Mouse (Mus musculus): ENCODE results near the gene B3gnt6. TPM values are rescaled to one million over a fixed set of nuclear protein-coding genes. Genes with fewer than 3 reads are reported as not detected.

The B3gnt6 gene
- polyA plus RNA-seq, 1 experiment = not detected

DNA sequence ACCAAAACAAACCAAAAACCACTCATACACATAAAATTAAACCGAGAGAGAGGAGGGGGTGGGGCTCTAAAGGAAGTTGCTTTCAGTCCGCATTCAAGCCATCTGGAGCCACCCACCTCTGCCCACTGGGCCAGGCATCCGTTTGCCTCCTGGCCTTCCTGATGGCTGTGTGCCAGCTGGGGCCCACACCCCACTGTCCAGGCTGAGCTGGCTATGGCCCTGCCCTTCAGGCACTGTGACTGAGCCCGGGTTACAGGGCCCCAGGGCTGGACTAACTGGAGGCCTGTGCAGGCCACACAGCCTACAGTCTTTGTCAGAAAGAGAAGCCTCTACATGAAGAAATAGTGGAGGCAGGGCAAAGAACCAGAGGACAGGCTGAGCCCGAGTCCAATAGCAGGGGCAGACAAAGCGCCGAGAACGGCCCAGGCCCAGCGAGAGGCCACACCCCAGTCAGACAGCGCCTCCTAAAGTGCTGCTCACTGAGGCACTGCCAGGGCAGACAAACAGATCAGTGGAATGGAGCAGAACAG is 34.2 kb downstream of the B3gnt6 start:
- no peak overlapping the region for H3K27ac ChIP-seq (replicated peaks; ENCODE audit: low read depth, low read length)
- peaks cover 3% of the 10 kb centered on the region for H3K4me1 ChIP-seq (ENCODE audit: control insufficient read depth, insufficient read depth, insufficient read length, low read length)
- no peak overlapping the region for H3K4me3 ChIP-seq (ENCODE audit: insufficient read depth, low read depth, low read length)

DNA sequence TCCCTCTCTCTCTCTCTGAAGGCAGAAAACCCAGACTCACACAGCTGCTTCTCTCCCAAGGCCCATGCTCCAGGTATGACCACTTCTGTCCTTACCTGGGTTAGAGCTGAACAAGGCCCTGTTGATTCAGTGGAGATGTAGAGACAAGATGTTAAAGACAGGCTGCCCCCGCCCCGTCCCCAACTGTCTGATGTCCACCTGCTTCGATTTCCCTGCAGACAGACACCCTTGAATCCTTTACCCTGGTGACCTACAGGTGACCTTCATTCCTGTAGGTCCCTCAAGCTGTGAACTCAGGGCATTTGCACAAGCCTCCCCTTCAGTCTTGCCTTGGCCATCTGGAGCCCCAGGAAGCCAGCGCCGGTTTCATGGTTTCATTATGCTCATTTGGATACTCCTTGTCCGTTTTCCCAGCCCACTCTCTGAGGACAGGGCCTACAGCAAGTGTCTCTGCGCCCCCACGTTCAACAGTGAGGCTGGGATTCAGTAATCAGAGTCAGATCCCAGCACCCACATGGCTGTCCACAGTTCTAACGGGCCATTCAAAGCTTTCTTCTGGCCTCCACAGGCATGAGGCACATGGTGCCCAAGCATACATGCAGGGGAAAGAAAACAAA is 34.8 kb downstream of the B3gnt6 start:
- H3K4me3 ChIP-seq (ENCODE audit: insufficient read depth, low read depth, low read length) = no peak overlapping the region
- H3K4me1 ChIP-seq (ENCODE audit: control insufficient read depth, insufficient read depth, insufficient read length, low read length) = peaks cover 3% of the 10 kb centered on the region
- no peak overlapping the region for H3K27ac ChIP-seq (replicated peaks; ENCODE audit: low read depth, low read length)

DNA sequence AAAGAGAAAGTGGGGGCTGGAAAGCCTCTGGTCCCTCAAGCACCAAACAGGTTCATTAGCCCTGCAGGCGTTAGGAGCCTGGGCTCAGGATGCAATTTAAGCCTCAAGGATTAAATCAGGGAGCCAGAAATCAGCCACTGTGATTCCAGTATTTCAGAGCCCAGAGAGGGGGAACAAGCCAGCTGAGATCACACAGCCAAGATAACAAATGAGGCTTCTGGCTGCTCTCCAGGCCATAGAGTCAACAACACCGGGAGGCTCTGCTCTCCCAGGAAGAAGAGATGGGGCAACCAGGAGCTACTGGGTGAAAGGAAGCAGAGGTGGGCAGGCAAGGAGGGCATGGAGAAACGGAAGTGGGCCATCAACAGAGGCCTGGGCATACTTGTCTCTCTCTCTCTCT is 35.6 kb downstream of the B3gnt6 start:
- Histone ChIP-seq H3K27ac (replicated peaks; ENCODE audit: low read depth, low read length) (no peak overlapping the region), H3K4me1 (ENCODE audit: control insufficient read depth, insufficient read depth, insufficient read length, low read length) (peaks cover 3% of the 10 kb centered on the region), H3K4me3 (ENCODE audit: insufficient read depth, low read depth, low read length) (no peak overlapping the region)

DNA sequence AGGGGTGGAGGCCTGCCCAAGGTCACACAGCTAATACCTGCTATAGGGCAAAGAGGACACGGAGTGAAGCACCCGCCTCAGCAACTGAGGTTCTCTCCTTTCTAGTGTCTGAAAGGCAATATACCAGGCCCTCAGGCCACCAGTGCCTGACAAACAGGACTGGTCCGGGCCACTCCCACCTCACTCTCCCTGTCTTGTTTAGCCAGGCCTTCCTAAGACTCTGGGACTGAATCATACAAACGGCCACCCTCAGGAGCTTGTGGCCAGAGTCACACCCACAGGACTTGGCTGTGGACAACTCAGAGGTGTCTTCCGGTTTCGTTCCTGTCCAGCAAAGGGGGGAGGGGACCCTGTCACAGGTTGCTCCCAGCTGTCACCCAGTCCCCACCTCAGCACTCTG is 37.0 kb downstream of the B3gnt6 start:
- Histone ChIP-seq H3K27ac (replicated peaks; ENCODE audit: low read depth, low read length) (no peak overlapping the region), H3K4me1 (ENCODE audit: control insufficient read depth, insufficient read depth, insufficient read length, low read length) (peaks cover 3% of the 10 kb centered on the region), H3K4me3 (ENCODE audit: insufficient read depth, low read depth, low read length) (no peak overlapping the region)

GRCm38 (mm10) chr7:98160041-98160740 is 39.1 kb downstream of the B3gnt6 start:
- peaks cover 3% of the 10 kb centered on the region for H3K4me1 ChIP-seq (ENCODE audit: control insufficient read depth, insufficient read depth, insufficient read length, low read length)
- H3K27ac ChIP-seq (replicated peaks; ENCODE audit: low read depth, low read length) = no peak overlapping the region
- H3K4me3 ChIP-seq (ENCODE audit: insufficient read depth, low read depth, low read length) = no peak overlapping the region

GRCm38 (mm10) chr7:98158481-98158880 is 40.8 kb downstream of the B3gnt6 start:
- no peak overlapping the region for H3K4me3 ChIP-seq (ENCODE audit: insufficient read depth, low read depth, low read length)
- H3K4me1 ChIP-seq (ENCODE audit: control insufficient read depth, insufficient read depth, insufficient read length, low read length) = no peaks in the 10 kb centered on the region
- H3K27ac ChIP-seq (replicated peaks; ENCODE audit: low read depth, low read length) = no peak overlapping the region

GRCm38 (mm10) chr7:98157636-98158332 is 41.5 kb downstream of the B3gnt6 start:
- Histone ChIP-seq H3K4me3 (ENCODE audit: insufficient read depth, low read depth, low read length) (no peak overlapping the region), H3K27ac (replicated peaks; ENCODE audit: low read depth, low read length) (no peak overlapping the region), H3K4me1 (ENCODE audit: control insufficient read depth, insufficient read depth, insufficient read length, low read length) (peaks cover under 1% of the 10 kb centered on the region; the same call in 1 of the 2 replicates)

DNA sequence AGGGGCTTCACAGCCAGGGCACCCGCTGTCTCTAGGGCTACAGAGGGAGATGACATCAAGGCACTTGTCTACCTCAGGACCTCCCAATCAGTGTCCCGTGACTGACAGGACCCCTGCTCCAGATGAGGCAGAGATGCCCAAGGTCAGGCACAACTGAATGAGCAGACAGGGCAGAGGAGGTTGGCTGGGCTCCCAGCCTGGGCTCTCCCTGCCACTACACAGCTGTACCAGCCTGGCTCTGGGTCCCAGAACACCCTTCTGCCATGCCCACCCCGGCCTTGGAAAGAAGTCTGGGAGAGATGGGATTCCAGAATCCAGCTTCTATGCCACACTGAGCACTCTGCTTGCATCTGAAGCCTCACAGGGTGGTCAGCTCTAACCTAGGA is 43.0 kb downstream of the B3gnt6 start:
- Histone ChIP-seq H3K4me1 (ENCODE audit: control insufficient read depth, insufficient read depth, insufficient read length, low read length) (peaks cover 2% of the 10 kb centered on the region), H3K27ac (replicated peaks; ENCODE audit: low read depth, low read length) (no peak overlapping the region), H3K4me3 (ENCODE audit: insufficient read depth, low read depth, low read length) (no peak overlapping the region)

DNA sequence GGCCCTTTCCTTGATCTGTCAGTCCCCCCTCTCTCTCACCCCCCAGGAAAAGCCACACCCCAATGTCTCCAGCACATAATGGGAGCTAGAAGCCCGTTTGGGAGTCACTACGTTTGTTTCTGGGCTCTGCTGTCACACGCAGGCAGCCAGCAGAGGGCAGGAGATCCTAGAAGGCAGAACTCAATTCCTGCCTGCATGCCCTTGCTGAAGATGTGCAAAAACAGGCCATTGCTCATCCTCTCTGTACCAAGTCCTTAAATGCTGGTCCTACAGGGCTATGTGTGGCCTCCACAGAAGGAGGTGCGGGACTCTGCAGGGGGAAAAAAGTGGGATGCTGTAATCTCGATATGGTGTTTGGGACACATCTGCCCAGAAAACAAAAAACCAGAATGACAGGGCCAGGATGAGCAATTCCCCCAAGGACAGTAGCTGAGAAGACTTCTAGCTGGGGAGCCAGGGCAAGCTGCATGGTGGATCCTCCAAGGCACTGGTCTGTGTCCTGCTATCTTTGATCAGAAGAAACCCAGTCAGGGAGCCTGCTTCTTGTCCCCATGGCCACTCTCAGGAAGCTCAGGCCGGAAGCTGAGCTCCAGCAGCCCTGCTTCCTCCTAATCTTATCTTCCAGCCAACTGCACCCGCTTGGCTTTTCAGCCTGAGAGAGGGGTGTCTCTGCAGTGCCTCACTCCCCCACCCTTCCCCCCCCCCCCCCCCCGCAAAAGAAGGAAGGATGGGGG is 43.6 kb downstream of the B3gnt6 start:
- Histone ChIP-seq H3K4me3 (ENCODE audit: insufficient read depth, low read depth, low read length) (no peak overlapping the region), H3K4me1 (ENCODE audit: control insufficient read depth, insufficient read depth, insufficient read length, low read length) (peaks cover 2% of the 10 kb centered on the region), H3K27ac (replicated peaks; ENCODE audit: low read depth, low read length) (no peak overlapping the region)

DNA sequence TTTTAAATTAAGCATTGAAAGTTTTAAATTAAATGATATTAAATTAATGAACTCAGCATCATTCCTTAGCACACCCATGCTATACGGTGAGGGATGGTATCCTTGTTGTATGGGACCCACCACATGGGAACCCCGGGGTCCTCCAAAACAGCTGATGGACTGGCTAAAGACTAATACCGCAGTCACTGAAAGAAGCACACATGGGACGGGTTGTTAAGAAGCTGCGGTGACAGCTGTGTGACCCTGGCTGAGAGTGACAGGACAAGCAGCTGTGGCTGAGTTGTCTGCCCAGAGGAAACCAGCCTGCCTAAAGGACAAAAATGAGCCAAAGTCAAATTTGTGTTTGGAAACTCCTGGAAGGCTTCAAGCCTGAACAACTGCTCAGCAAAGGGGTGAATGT is 45.4 kb downstream of the B3gnt6 start:
- Histone ChIP-seq H3K27ac (replicated peaks; ENCODE audit: low read depth, low read length) (no peak overlapping the region), H3K4me1 (ENCODE audit: control insufficient read depth, insufficient read depth, insufficient read length, low read length) (peaks cover 2% of the 10 kb centered on the region), H3K4me3 (ENCODE audit: insufficient read depth, low read depth, low read length) (no peak overlapping the region)

GRCm38 (mm10) chr7:98153345-98153744 is 45.9 kb downstream of the B3gnt6 start:
- Histone ChIP-seq H3K27ac (replicated peaks; ENCODE audit: low read depth, low read length) (no peak overlapping the region), H3K4me1 (ENCODE audit: control insufficient read depth, insufficient read depth, insufficient read length, low read length) (peaks cover 2% of the 10 kb centered on the region), H3K4me3 (ENCODE audit: insufficient read depth, low read depth, low read length) (no peak overlapping the region)

- H3K27ac ChIP-seq (replicated peaks; ENCODE audit: low read depth, low read length) = no peak overlapping the region
- H3K4me1 ChIP-seq (ENCODE audit: control insufficient read depth, insufficient read depth, insufficient read length, low read length) = peaks cover 2% of the 10 kb centered on the region
- no peak overlapping the region for H3K4me3 ChIP-seq (ENCODE audit: insufficient read depth, low read depth, low read length)
Measured at GRCm38 (mm10) chr7:98152400-98152799, 46.9 kb downstream of the B3gnt6 start.

DNA sequence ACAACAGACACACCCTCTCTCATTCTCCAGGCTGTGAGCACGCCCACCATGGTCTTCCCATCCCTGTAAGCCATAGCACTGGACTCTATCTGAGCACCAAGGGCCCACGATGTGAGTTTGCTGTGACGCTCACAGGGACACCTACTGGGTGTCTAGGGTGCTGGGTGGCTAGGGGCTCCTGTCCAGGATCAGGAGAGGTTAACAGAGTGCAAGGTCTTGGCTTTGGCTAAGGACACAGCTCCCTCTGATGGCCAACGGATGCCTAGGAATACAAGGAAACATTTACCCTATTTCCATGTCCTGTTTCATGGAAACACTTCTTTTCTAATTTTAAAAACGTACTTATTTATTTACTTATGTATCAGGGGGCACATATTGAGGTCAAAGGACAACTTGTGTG is 48.8 kb downstream of the B3gnt6 start:
- H3K27ac ChIP-seq (replicated peaks; ENCODE audit: low read depth, low read length) = no peak overlapping the region
- H3K4me3 ChIP-seq (ENCODE audit: insufficient read depth, low read depth, low read length) = no peak overlapping the region
- peaks cover 2% of the 10 kb centered on the region for H3K4me1 ChIP-seq (ENCODE audit: control insufficient read depth, insufficient read depth, insufficient read length, low read length)

DNA sequence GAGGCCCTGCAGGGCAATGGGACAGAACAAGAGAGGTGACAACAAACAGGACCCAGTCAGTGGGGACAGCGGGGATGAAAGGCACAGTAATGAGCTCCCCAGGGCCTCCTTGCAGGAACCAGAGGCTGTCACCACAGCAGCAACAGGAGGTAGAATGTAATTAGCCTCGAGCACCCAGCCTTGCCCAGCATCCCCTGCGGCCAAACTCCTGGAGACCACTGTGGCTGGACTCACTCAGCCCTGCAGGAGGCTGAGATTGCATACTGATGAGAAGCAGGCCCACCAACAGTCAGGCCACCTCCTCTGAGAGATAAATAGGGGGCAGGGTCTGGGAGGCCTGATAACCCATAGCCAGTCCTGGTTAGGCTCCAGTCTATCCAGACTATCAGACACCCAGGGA is 49.5 kb downstream of the B3gnt6 start:
- Histone ChIP-seq H3K27ac (replicated peaks; ENCODE audit: low read depth, low read length) (no peak overlapping the region), H3K4me3 (ENCODE audit: insufficient read depth, low read depth, low read length) (no peak overlapping the region), H3K4me1 (ENCODE audit: control insufficient read depth, insufficient read depth, insufficient read length, low read length) (peaks cover 2% of the 10 kb centered on the region)

All from brown adipose tissue, adult 24 weeks (tissue).